Mouse (Mus musculus): Measurements from ENCODE around the gene Adal. TPM values are rescaled to one million over a fixed set of nuclear protein-coding genes. Genes with fewer than 3 reads are reported as not detected.

Adal gene
- polyA plus RNA-seq, 1 experiment from 2014 or later = 35.8 TPM

DNA sequence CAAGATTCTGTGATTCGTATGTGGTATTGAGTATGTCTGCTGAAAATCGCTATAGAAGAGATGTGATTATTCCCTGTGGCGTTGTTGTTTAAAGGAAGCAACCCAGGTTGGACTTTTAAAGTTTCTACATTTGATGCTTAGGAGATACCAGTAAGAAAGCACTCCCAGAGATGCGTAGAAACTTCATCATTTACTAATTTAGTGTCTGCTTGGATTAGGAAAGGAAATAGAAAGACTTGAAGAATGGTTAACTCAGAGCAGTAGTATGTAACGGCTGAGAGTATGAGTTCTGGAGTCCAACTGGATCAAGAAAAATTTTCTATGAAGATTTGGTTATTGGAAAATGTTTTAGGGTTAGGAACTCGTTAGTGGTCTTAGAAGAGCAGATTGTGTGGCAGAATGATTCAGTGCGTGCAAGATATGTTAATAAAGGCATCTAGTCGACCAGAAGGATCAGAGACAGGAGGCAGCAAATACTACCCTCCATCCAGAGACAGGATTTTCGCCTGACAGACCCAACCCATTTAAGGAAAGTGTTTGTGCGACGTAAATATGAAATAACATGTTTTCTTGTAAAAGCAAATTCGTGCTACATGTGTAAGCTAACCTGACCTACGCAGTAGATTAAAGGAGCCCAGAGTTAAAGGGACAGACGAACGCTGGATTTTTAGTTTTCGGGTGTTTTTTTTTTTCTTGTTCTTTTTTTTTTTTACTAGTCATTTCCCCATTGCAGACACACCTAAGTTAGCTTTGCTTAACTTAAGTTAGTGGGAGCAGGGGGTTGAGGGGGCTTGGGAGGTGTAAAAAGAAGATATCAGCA is 1.2 kb downstream of the Adal start:
- peak overlapping the region; percentile 98 for H3K27ac ChIP-seq (replicated peaks)

DNA sequence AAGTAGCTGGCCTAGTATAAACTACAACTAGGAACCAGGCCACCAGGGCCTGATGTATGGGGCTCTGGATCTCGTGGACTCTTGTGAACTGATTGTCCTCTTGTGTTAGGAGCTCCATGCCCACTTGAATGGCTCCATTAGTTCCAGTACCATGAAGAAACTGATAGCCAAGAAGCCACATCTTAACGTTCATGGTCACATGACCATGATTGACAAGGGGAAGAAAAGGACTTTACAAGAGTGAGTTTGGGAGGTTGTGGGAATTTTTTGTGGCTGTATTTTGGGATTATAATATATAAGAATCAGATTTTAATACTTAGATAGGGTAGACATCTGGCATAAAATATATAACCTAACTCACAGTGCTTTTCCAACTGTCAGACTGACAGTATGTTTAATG is 2.2 kb downstream of the Adal start:
- Histone ChIP-seq H3K9me3 (no peaks in the 10 kb centered on the region), H3K4me1 (replicated peaks) (peaks cover 35% of the 10 kb centered on the region), H3K27me3 (no peaks in the 10 kb centered on the region), H3K9ac (no peak overlapping the region), H3K27ac (replicated peaks) (no peak overlapping the region), H3K36me3 (peaks cover 46% of the 10 kb centered on the region), H3K4me3 (no peak overlapping the region), H3K4me2 (no peak overlapping the region)
- 41% methylated on average over 2 of the region's 2 CpGs for WGBS
- no peak for ATAC-seq (ENCODE audit: low read depth)

More for the DNA sequence above, 1.2 kb downstream of the Adal start:
- no peaks in the 10 kb centered on the region for H3K9me3 ChIP-seq
- no peaks in the 10 kb centered on the region for H3K27me3 ChIP-seq
- H3K4me1 ChIP-seq (replicated peaks) = peaks cover 39% of the 10 kb centered on the region
- WGBS = 77% methylated on average over 16 of the region's 16 CpGs
- H3K4me2 ChIP-seq = peak overlapping the region; percentile 81
- H3K4me3 ChIP-seq = peak overlapping the region; percentile 67
- H3K9ac ChIP-seq = peak overlapping the region; percentile 92
- no peak for ATAC-seq (ENCODE audit: low read depth)
- peaks cover 40% of the 10 kb centered on the region for H3K36me3 ChIP-seq

DNA sequence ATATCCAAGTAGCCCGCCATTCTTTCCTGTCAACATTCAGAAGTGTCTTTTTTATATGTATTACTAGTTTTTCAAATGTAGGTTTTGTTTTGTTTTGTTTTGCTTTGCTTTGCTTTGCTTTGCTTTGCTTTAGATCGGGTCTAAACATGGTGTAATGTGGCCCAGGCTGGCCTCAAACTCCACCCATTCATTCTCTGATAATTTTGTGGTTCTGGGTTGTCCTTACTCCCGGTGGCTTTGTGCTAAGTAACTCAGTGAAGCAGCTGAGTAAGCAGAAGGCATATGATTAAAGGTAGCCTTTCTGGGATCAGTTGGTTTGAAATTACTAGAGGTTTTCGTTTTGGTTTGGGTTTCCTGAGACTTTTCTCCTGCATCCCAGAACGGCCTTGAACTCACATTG is 9.5 kb downstream of the Adal start:
- H3K4me2 ChIP-seq = no peak overlapping the region
- H3K9ac ChIP-seq = no peak overlapping the region
- no peak for ATAC-seq (ENCODE audit: low read depth)
- no peak overlapping the region for H3K4me3 ChIP-seq
- no peaks in the 10 kb centered on the region for H3K9me3 ChIP-seq
- H3K4me1 ChIP-seq (replicated peaks) = no peaks in the 10 kb centered on the region
- no peaks in the 10 kb centered on the region for H3K27me3 ChIP-seq
- peaks cover 72% of the 10 kb centered on the region for H3K36me3 ChIP-seq
- H3K27ac ChIP-seq (replicated peaks) = no peak overlapping the region
- WGBS = 90% methylated on average over 5 of the region's 5 CpGs

DNA sequence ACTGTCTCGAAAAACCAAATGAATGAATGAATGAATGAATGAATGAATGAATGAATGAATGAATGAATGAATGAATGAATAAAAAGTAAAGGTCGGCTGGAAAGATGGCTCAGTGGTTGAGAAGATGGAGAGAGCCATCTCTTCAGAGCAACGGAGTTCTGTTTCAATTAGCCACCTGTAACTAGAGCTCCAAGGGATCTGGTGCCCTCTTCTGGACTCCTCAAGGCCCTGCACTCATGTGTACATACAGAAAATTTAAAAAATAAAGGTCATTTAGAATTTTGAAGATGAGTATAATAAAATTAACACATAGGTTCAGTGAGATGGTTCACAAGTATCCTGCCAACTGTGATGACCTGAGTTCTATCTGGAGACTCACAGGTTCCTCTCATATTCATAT is 12.9 kb downstream of the Adal start:
- Histone ChIP-seq H3K27ac (replicated peaks) (no peak overlapping the region), H3K36me3 (peaks cover 65% of the 10 kb centered on the region)
- 89% methylated on average over 3 of the region's 3 CpGs for WGBS

DNA sequence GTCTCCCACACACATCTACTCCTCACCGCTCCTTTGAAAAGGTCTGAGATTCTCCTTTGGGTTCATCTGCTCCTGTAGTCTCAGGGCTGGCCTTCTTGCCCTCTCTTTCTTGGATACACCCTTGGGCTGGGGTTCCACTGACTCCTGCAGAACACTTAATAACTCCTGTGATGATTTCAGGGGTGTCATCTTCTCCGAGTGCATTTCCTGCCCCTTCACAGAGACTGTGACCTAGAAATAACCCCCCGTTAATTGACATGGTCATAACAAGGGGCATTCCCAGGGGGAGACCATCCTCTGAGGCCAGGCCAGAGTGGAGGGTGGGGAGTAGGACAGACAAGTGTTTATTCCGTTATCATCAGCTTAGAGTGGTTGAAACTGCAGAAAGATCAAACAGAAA is 28.9 kb downstream of the Adal start:
- Histone ChIP-seq H3K9me3 (no peaks in the 10 kb centered on the region), H3K9ac (peak overlapping the region; percentile 91), H3K27me3 (no peaks in the 10 kb centered on the region), H3K4me2 (peak overlapping the region; percentile 92), H3K36me3 (peaks cover 33% of the 10 kb centered on the region), H3K4me1 (replicated peaks) (peaks cover 43% of the 10 kb centered on the region), H3K27ac (replicated peaks) (no peak overlapping the region), H3K4me3 (peak overlapping the region; percentile 89)
- 42% methylated on average over 4 of the region's 4 CpGs for WGBS
- no peak for ATAC-seq (ENCODE audit: low read depth)

More for the DNA sequence above, 12.9 kb downstream of the Adal start:
- no peaks in the 10 kb centered on the region for H3K9me3 ChIP-seq
- no peaks in the 10 kb centered on the region for H3K27me3 ChIP-seq
- H3K4me1 ChIP-seq (replicated peaks) = no peaks in the 10 kb centered on the region
- no peak overlapping the region for H3K9ac ChIP-seq
- no peak overlapping the region for H3K4me2 ChIP-seq
- ATAC-seq (ENCODE audit: low read depth) = no peak
- no peak overlapping the region for H3K4me3 ChIP-seq

DNA sequence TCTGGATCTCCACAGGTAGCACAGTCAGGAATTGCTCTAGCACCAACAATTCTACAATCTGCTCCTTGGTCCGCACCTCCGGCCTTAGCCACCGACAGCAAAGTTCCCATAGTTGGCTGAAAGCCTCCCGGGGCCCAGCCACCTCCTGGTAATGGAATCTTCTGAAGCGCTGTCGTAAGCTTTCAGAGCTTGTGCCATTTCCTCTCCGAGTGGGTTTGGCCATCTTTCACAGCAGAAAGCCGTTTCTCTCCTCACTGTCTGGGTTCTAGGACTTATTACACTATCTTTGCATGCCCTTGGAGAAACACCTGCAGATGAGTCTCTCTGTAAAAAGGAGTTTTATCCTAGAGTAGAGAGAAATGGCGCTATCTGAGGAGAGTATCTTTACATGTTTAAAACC is 29.7 kb downstream of the Adal start:
- Histone ChIP-seq H3K4me3 (peak overlapping the region; percentile 89), H3K4me2 (peak overlapping the region; percentile 92), H3K9ac (peak overlapping the region; percentile 91), H3K27ac (replicated peaks) (no peak overlapping the region), H3K4me1 (replicated peaks) (peaks cover 43% of the 10 kb centered on the region), H3K36me3 (peaks cover 34% of the 10 kb centered on the region), H3K27me3 (no peaks in the 10 kb centered on the region), H3K9me3 (no peaks in the 10 kb centered on the region)
- 6% methylated on average over 9 of the region's 9 CpGs for WGBS
- ATAC-seq (ENCODE audit: low read depth) = no peak

DNA sequence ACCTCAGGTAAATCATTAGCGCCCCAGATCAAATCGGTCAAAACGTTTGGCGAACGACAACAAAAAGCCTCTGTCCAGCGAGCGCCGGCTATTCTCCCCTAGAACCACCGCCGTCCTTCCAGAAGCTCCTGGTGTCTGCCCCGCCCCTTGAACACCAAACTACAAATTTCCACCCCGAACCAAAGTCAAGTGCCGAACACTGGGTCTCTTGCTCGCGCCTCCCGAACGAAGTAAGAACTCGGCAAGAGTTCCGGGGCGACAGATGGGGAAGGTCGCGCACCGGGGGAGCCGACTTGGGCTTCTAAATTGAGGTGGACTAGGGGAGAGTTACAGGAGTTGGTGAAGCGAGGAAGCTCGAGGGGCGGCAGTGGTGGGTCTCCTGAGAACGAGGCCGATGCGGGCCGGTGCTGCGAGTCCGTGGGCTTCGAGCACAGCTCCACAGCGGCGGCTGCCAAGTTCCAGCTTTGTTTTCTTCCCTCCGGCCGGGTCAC is 30.3 kb downstream of the Adal start, which contains the start of gene Tubgcp4:
Gene Tubgcp4, plus strand, starts transcription at position 174 of the 491 bp plus-strand sequence.
- ATAC-seq (ENCODE audit: low read depth) = peak; percentile 62

DNA sequence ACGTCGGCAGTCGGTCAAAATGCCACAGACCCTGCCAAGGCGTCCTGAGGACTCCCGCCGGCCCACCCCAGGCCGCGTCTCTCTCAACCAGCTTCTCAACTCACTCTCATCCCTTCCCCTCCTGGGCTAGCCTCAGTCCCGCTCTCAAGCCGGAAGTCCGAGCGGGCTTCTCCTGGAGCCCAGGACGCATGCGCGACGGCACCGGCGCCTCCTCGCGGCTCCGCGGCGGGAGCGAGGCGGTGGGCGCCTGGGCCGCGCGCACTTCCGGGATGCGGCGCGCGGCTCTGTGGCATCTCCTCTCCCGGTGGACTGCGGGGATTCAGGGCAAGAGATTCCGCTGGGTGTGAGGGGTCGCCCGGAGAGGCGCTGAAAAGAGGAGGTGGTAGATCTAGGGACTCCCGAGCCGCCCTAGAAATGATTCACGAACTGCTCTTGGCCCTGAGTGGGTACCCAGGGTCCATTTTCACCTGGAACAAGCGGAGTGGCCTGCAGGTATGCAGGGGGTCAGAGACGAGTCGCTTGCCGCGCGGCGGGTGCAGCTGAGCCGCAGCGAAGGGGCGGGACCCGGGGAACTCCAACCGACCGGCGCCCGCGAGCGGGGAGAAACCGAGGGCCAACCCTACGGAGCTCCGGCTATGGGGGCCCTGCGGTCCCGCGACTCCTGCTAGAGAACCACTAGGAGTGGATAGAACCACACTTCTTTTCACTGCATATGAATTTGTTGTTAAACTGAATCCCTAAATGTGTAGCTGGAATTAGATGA is 30.9 kb downstream of the Adal start, which contains the start of gene Zscan29:
Gene Zscan29, minus strand, starts transcription at position 146 of the 763 bp plus-strand sequence.
- Histone ChIP-seq H3K27ac (replicated peaks) (peak within 1 kb of the TSS; percentile 89), H3K9ac (peak within 1 kb of the TSS; percentile 91), H3K4me3 (peak within 1 kb of the TSS; percentile 89), H3K9me3 (no peaks in the 10 kb centered on the region), H3K4me2 (peak within 1 kb of the TSS; percentile 92), H3K36me3 (peaks cover 38% of the 10 kb centered on the region), H3K4me1 (replicated peaks) (peaks cover 43% of the 10 kb centered on the region), H3K27me3 (no peaks in the 10 kb centered on the region)
- WGBS = under 1% methylated on average over 66 of the region's 66 CpGs
- ATAC-seq (ENCODE audit: low read depth) = peak; percentile 98

More for the DNA sequence above, 30.3 kb downstream of the Adal start, which contains the start of gene Tubgcp4:
- Histone ChIP-seq H3K9ac (peak within 1 kb of the TSS; percentile 91), H3K9me3 (no peaks in the 10 kb centered on the region), H3K4me1 (replicated peaks) (peaks cover 43% of the 10 kb centered on the region), H3K4me2 (peak within 1 kb of the TSS; percentile 92), H3K4me3 (peak within 1 kb of the TSS; percentile 89), H3K36me3 (peaks cover 37% of the 10 kb centered on the region), H3K27me3 (no peaks in the 10 kb centered on the region), H3K27ac (replicated peaks) (peak within 1 kb of the TSS; percentile 89)
- under 1% methylated on average over 38 of the region's 38 CpGs for WGBS

DNA sequence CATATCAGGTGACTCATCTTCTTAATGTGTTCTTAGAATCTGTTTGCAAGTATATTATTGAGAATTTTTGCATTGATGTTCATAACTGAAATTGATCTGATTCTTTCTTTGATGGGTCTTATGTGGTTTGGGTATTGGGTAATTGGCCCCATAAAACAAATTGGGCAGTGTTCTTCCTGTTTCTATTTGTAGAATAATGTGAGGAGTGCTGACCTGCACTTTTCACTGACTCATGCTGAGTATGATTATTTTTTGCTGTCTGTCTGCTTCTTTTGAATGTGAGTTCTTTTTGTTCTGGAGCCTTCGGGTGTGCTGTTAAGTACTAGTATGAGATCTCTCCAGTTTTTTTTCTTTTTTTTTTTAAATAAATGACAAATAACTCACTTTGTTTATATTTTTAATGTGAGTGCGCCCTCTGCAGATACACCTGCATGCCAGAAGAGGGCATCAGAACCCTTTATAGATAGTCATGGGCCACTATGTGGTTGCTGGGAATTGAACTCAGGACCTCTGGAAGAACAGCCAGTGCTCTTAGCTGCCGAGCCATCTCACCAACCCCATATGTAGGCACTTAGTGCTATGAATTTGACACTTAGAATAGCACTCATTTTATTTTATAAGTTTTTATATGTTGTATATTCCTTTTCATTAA is 38.7 kb downstream of the Adal start:
- no peaks in the 10 kb centered on the region for H3K4me1 ChIP-seq (replicated peaks)
- no peaks in the 10 kb centered on the region for H3K9me3 ChIP-seq
- H3K4me3 ChIP-seq = no peak overlapping the region
- no peak overlapping the region for H3K9ac ChIP-seq
- no peak overlapping the region for H3K27ac ChIP-seq (replicated peaks)
- 97% methylated on average over 3 of the region's 3 CpGs for WGBS
- peaks cover 82% of the 10 kb centered on the region for H3K36me3 ChIP-seq
- H3K4me2 ChIP-seq = no peak overlapping the region
- H3K27me3 ChIP-seq = no peaks in the 10 kb centered on the region
- ATAC-seq (ENCODE audit: low read depth) = no peak

DNA sequence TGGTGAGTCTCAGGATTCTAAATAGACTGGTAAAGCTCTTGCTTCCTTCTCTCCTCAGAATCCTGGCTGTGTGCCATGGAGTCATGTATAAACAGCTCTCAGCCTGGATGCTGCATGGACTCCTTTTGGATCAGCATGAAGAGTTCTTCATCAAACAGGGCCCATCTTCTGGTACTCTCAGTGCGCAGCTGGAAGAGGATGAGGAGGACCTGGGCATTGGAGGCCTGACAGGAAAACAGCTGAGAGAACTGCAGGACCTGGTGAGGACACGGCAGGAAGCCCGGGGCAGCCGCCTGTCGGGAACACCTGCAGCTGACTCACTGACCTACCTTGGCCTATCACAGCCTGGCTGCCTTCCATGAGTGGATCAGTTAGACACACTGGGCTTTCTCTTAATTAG is 43.2 kb downstream of the Adal start:
- Histone ChIP-seq H3K27ac (replicated peaks) (no peak overlapping the region), H3K27me3 (no peaks in the 10 kb centered on the region), H3K4me2 (no peak overlapping the region), H3K36me3 (peaks cover 82% of the 10 kb centered on the region), H3K4me3 (no peak overlapping the region), H3K4me1 (replicated peaks) (no peaks in the 10 kb centered on the region), H3K9ac (no peak overlapping the region), H3K9me3 (no peaks in the 10 kb centered on the region)
- WGBS = 88% methylated on average over 5 of the region's 5 CpGs
- ATAC-seq (ENCODE audit: low read depth) = no peak

DNA sequence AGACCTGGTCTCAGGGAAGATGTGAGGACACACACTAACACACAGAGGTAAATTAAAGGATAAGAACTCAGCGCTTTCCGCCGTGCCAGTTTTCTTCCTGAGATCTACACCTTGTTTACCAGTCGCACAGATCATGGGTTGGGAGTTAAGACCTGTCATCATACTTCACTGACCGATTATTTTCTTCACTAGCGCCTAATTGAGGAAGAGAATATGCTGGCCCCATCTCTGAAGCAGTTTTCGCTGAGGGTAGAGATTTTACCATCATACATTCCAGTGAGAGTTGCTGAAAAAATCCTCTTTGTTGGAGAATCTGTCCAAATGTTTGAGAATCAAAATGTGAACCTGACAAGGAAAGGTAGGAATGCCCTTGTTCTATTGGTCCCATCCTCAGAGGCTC is 43.9 kb downstream of the Adal start:
- WGBS = 96% methylated on average over 7 of the region's 7 CpGs
- no peak overlapping the region for H3K27ac ChIP-seq (replicated peaks)
- peaks cover 81% of the 10 kb centered on the region for H3K36me3 ChIP-seq
- H3K9me3 ChIP-seq = no peaks in the 10 kb centered on the region
- H3K27me3 ChIP-seq = no peaks in the 10 kb centered on the region
- H3K4me1 ChIP-seq (replicated peaks) = no peaks in the 10 kb centered on the region
- H3K4me3 ChIP-seq = no peak overlapping the region
- ATAC-seq (ENCODE audit: low read depth) = no peak
- H3K9ac ChIP-seq = no peak overlapping the region
- no peak overlapping the region for H3K4me2 ChIP-seq

DNA sequence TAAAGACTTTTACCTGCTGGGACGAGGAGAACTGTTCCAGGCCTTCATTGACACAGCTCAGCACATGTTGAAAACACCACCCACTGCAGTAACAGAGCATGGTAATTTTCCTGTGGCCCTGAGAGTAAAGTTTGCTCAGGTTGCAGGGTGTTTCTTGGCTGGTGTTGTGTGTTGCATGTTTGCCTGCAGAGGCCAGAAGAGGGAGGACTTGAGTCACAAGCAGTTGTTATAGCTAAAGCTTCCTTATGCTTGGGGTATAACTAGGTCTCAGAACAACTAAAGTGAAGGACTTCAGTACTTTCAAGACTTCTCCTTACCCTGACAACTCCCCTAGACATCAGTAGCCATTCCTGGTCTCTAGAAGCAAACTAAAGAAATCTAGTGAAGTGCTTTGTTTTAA is 48.3 kb downstream of the Adal start:
- H3K27me3 ChIP-seq = no peaks in the 10 kb centered on the region
- no peak overlapping the region for H3K4me3 ChIP-seq
- H3K9ac ChIP-seq = no peak overlapping the region
- 66% methylated on average over 1 of the region's 1 CpGs for WGBS
- no peak overlapping the region for H3K4me2 ChIP-seq
- no peaks in the 10 kb centered on the region for H3K4me1 ChIP-seq (replicated peaks)
- ATAC-seq (ENCODE audit: low read depth) = no peak
- no peaks in the 10 kb centered on the region for H3K9me3 ChIP-seq
- peaks cover 94% of the 10 kb centered on the region for H3K36me3 ChIP-seq
- H3K27ac ChIP-seq (replicated peaks) = no peak overlapping the region

Data from neural tube, embryonic 13.5 days (tissue).